Mouse (Mus musculus) thymus, adult 18-20 months (tissue): ENCODE results near the gene Fuca1.
A peak's percentile ranks its signal among the peaks of the same experiment; 100 is the strongest.

Source experiments
- DNase-seq, 2 experiments: peaks; one replicate each; pipeline ENCODE4 v3.0.0; 2022; ENCODE audit warnings: mixed read lengths in 2 of 2

Fuca1 gene

GRCm38 (mm10) chr4:135889146-135889883, 31.2 kb upstream of the Fuca1 start:
- no peak for DNase-seq

GRCm38 (mm10) chr4:135889884-135890283, 30.7 kb upstream of the Fuca1 start:
- DNase-seq = peak; percentile 54 to 71

- DNase-seq = no peak
These were observed 29.0 kb upstream of the Fuca1 start for GRCm38 (mm10) chr4:135891539-135891938.

- no peak for DNase-seq
These were observed 27.7 kb upstream of the Fuca1 start for GRCm38 (mm10) chr4:135892884-135893283.

GRCm38 (mm10) chr4:135895071-135895571, 25.4 kb upstream of the Fuca1 start, which contains the start of gene Cnr2:
TSS of gene Cnr2 (plus strand) at chr4:135895394.
- no peak for DNase-seq

GRCm38 (mm10) chr4:135896157-135896556, 24.4 kb upstream of the Fuca1 start:
- DNase-seq = no peak

GRCm38 (mm10) chr4:135898380-135899049, 22.0 kb upstream of the Fuca1 start:
- peak; percentile 50 to 70 for DNase-seq

- DNase-seq = no peak
These were observed 21.5 kb upstream of the Fuca1 start for GRCm38 (mm10) chr4:135899050-135899448.

GRCm38 (mm10) chr4:135900008-135900407, 20.5 kb upstream of the Fuca1 start:
- no peak for DNase-seq

- no peak for DNase-seq
These were observed 17.8 kb upstream of the Fuca1 start for GRCm38 (mm10) chr4:135902606-135903242.

- DNase-seq = no peak
These were observed 15.7 kb upstream of the Fuca1 start for GRCm38 (mm10) chr4:135904810-135905209.

GRCm38 (mm10) chr4:135906633-135907032, 13.9 kb upstream of the Fuca1 start:
- DNase-seq = no peak

- DNase-seq = no peak
These were observed 11.0 kb upstream of the Fuca1 start for GRCm38 (mm10) chr4:135909326-135910066.

GRCm38 (mm10) chr4:135911531-135911930, 9.0 kb upstream of the Fuca1 start:
- DNase-seq = no peak

- DNase-seq = no peak
These were observed 8.4 kb upstream of the Fuca1 start for GRCm38 (mm10) chr4:135912164-135912563.

- DNase-seq = no peak
These were observed 7.7 kb upstream of the Fuca1 start for GRCm38 (mm10) chr4:135912835-135913234.

GRCm38 (mm10) chr4:135913433-135913832, 7.1 kb upstream of the Fuca1 start:
- DNase-seq = no peak

GRCm38 (mm10) chr4:135918635-135919279, 1.8 kb upstream of the Fuca1 start:
- DNase-seq = no peak

GRCm38 (mm10) chr4:135919280-135919639, 1.3 kb upstream of the Fuca1 start:
- DNase-seq = no peak

- DNase-seq = no peak
These were observed 954 bp downstream of the Fuca1 start for GRCm38 (mm10) chr4:135921257-135922120.

- no peak for DNase-seq
These were observed 1.7 kb downstream of the Fuca1 start for GRCm38 (mm10) chr4:135922190-135922589.
